Mouse (Mus musculus) cortical plate, adult 2 months (tissue): Measurements from ENCODE around the gene Ech1.

ENCODE experiments used
- CTCF ChIP-seq: fragments of 200-500 bp; IDR thresholded peaks from 2 replicates; pipeline ENCODE4 v1.5.1; 2011; ENCODE audit warnings: mild to moderate bottlenecking, control low read depth, low read length; ENCODE audit not compliant: insufficient read depth; ENCODE audit errors: extremely low read depth
- POLR2A ChIP-seq: fragments of 200-500 bp; IDR thresholded peaks from 2 replicates; pipeline ENCODE4 v1.6.1; 2011; ENCODE audit warnings: mild to moderate bottlenecking, low read length, control low read depth; ENCODE audit not compliant: insufficient read depth; ENCODE audit errors: extremely low read depth

- TF ChIP-seq CTCF (no peak), POLR2A (no peak)
Observed at GRCm38 (mm10) chr7:28789235-28789634, 35.8 kb upstream of the Ech1 start.
